Mouse (Mus musculus): Measurements from ENCODE around the gene Gm17662. TPM values are rescaled to one million over a fixed set of nuclear protein-coding genes. Genes with fewer than 3 reads are reported as not detected.

The Gm17662 gene
- polyA plus RNA-seq, 1 experiment: not detected

DNA sequence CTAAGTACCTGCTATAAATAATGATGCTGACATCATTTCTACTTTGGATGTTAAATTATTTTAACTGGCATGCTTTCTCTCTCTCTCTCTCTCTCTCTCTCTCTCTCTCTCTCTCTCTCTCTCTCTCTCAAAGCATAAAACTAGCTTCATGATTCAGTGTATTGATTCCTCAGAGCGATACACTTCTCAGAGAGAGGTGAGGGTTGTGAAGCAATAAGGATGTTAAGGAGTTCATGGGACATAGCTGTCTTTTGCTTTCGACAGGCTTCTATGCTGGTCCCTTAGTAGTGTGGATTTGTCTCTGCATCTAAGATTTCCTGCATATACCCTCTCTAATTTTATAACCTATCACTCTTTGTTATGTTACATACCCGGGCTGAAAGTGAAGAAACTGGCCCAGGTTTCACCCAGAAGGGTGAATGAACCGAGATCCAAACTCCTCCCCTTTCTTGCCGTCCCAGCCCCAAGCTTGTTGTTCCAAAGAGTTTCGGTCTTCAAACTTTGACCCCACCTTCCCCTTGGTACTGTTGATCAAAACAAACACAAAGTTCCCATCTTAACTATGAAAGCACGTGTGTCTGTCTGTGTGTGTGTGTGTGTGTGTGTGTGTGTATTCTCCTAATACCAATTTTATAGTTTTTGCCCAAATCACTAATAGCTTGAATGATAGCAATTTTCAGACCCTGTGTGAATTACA, 32.6 kb upstream of the Gm17662 start:
- no peak overlapping the region for H3K27ac ChIP-seq (ENCODE audit: control insufficient read depth, insufficient read depth, low read depth, low read length, poor library complexity)
- WGBS: 71% methylated on average over 7 of the region's 7 CpGs
- H3K4me3 ChIP-seq (replicated peaks; ENCODE audit: control insufficient read depth, low read depth, low read length): no peak overlapping the region
- no peak for TF ChIP-seq CTCF (IDR thresholded peaks at IDR 0.05; ENCODE audit: control insufficient read depth, insufficient read depth, low read length)
- no peak for TF ChIP-seq POLR2A (IDR thresholded peaks at IDR 0.05; ENCODE audit: borderline replicate concordance, control insufficient read depth, low read depth, low read length)
- H3K4me1 ChIP-seq (ENCODE audit: control insufficient read depth, insufficient read depth, low read length): no peaks in the 10 kb centered on the region

GRCm38 (mm10) chr4:104828939-104829338, 28.2 kb upstream of the Gm17662 start:
- no peak overlapping the region for H3K27ac ChIP-seq (ENCODE audit: control insufficient read depth, insufficient read depth, low read depth, low read length, poor library complexity)
- H3K4me1 ChIP-seq (ENCODE audit: control insufficient read depth, insufficient read depth, low read length): no peaks in the 10 kb centered on the region
- 78% methylated on average over 5 of the region's 5 CpGs for WGBS
- H3K4me3 ChIP-seq (replicated peaks; ENCODE audit: control insufficient read depth, low read depth, low read length): no peak overlapping the region
- no peak for TF ChIP-seq POLR2A (IDR thresholded peaks at IDR 0.05; ENCODE audit: borderline replicate concordance, control insufficient read depth, low read depth, low read length)
- TF ChIP-seq CTCF (IDR thresholded peaks at IDR 0.05; ENCODE audit: control insufficient read depth, insufficient read depth, low read length): no peak

DNA sequence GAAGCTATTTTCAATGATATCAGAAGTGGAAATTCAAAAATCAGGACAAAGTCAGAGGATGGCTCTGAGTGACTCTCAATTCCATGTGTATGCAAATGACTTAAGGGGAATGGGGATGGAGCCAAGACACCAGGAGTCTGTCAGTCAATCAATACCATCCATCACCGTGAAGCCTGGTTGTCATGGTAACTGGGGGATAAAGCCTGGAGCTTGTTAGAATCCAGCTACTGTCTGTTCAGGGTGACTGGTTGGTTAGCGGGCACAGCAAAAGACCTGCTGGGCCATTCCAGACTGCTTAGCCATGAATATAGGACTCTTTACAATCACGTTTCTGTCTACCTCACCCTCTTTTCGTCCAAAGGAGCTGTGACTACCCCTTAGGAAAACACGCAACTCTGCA, 22.0 kb upstream of the Gm17662 start:
- H3K4me3 ChIP-seq (replicated peaks; ENCODE audit: control insufficient read depth, low read depth, low read length): no peak overlapping the region
- no peak for TF ChIP-seq CTCF (IDR thresholded peaks at IDR 0.05; ENCODE audit: control insufficient read depth, insufficient read depth, low read length)
- no peak for TF ChIP-seq POLR2A (IDR thresholded peaks at IDR 0.05; ENCODE audit: borderline replicate concordance, control insufficient read depth, low read depth, low read length)
- 69% methylated on average over 5 of the region's 5 CpGs for WGBS
- H3K4me1 ChIP-seq (ENCODE audit: control insufficient read depth, insufficient read depth, low read length): no peaks in the 10 kb centered on the region
- no peak overlapping the region for H3K27ac ChIP-seq (ENCODE audit: control insufficient read depth, insufficient read depth, low read depth, low read length, poor library complexity)

DNA sequence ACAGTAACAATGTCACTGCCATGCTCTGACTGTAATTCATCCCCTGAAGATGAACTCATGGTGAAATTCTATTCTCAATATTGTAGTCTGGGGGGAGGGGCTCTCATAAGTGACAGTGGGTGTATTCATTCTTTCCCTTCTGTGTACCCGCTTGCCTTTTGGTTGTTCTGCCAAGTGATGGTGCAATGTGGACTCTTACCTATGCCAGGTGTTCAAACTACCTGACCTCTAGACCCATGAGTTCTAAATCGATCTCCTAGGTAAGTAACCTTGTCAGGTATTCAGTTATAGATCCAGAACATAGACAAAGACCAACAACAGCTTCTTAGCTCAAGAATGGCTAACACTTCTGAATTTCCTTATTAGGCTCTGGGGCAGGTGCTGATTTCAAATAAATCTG, 18.8 kb upstream of the Gm17662 start:
- TF ChIP-seq CTCF (IDR thresholded peaks at IDR 0.05; ENCODE audit: control insufficient read depth, insufficient read depth, low read length): no peak
- no peak for TF ChIP-seq POLR2A (IDR thresholded peaks at IDR 0.05; ENCODE audit: borderline replicate concordance, control insufficient read depth, low read depth, low read length)
- no peak overlapping the region for H3K4me3 ChIP-seq (replicated peaks; ENCODE audit: control insufficient read depth, low read depth, low read length)
- H3K4me1 ChIP-seq (ENCODE audit: control insufficient read depth, insufficient read depth, low read length): no peaks in the 10 kb centered on the region
- 61% methylated on average over 2 of the region's 2 CpGs for WGBS
- H3K27ac ChIP-seq (ENCODE audit: control insufficient read depth, insufficient read depth, low read depth, low read length, poor library complexity): no peak overlapping the region

GRCm38 (mm10) chr4:104842204-104842603, 14.9 kb upstream of the Gm17662 start:
- Histone ChIP-seq H3K4me3 (replicated peaks; ENCODE audit: control insufficient read depth, low read depth, low read length) (no peak overlapping the region), H3K27ac (ENCODE audit: control insufficient read depth, insufficient read depth, low read depth, low read length, poor library complexity) (no peak overlapping the region), H3K4me1 (ENCODE audit: control insufficient read depth, insufficient read depth, low read length) (no peaks in the 10 kb centered on the region)
- WGBS: 90% methylated on average over 5 of the region's 5 CpGs
- TF ChIP-seq CTCF (IDR thresholded peaks at IDR 0.05; ENCODE audit: control insufficient read depth, insufficient read depth, low read length): no peak
- no peak for TF ChIP-seq POLR2A (IDR thresholded peaks at IDR 0.05; ENCODE audit: borderline replicate concordance, control insufficient read depth, low read depth, low read length)

- no peak overlapping the region for H3K4me3 ChIP-seq (replicated peaks; ENCODE audit: control insufficient read depth, low read depth, low read length)
- H3K4me1 ChIP-seq (ENCODE audit: control insufficient read depth, insufficient read depth, low read length): no peaks in the 10 kb centered on the region
- WGBS: 67% methylated on average over 4 of the region's 4 CpGs
- H3K27ac ChIP-seq (ENCODE audit: control insufficient read depth, insufficient read depth, low read depth, low read length, poor library complexity): no peak overlapping the region
- TF ChIP-seq POLR2A (IDR thresholded peaks at IDR 0.05; ENCODE audit: borderline replicate concordance, control insufficient read depth, low read depth, low read length) (no peak), CTCF (IDR thresholded peaks at IDR 0.05; ENCODE audit: control insufficient read depth, insufficient read depth, low read length) (no peak)
Observed at GRCm38 (mm10) chr4:104843546-104843945, 13.6 kb upstream of the Gm17662 start.

DNA sequence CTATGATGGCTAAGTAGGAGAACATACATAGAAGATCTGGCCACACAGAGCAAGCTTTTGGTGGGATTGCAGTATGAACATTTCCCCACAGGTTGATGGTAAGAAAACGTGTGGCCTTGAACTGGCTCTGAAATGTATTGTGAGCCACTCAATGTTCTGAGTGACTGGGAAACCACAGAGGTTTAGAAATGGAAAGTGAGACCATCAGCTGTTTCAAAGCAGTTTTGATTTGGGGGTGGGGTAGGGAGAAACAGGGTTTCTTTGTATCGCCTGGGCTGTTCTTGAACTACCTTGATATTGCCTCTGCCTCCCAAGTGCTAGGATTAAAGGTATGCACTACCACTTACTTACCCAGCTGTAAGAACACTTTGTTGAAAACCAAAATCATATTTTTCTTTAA, 1.9 kb upstream of the Gm17662 start:
- Histone ChIP-seq H3K27ac (ENCODE audit: control insufficient read depth, insufficient read depth, low read depth, low read length, poor library complexity) (no peak overlapping the region), H3K4me3 (replicated peaks; ENCODE audit: control insufficient read depth, low read depth, low read length) (no peak overlapping the region), H3K4me1 (ENCODE audit: control insufficient read depth, insufficient read depth, low read length) (no peaks in the 10 kb centered on the region)
- 72% methylated on average over 2 of the region's 2 CpGs for WGBS
- TF ChIP-seq CTCF (IDR thresholded peaks at IDR 0.05; ENCODE audit: control insufficient read depth, insufficient read depth, low read length): no peak
- no peak for TF ChIP-seq POLR2A (IDR thresholded peaks at IDR 0.05; ENCODE audit: borderline replicate concordance, control insufficient read depth, low read depth, low read length)

DNA sequence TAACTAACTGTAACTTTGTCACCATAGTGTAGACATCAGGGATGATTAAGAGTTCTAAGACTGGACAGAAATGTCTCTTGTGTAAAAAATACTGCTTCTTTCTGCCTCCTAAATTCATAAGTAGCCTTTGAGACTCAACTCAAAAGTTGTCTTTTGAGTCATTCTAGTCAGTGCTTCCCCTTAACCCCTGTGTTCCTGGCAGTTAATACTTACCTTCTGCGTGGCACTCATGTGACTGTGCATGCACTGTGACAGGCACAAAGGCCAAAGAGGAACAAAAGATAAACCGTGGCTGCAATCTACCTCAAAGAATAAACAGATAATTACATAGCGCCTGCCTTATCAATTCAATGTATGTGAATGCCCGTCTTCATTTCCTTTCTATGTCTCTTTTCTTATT, 694 bp downstream of the Gm17662 start:
- TF ChIP-seq CTCF (IDR thresholded peaks at IDR 0.05; ENCODE audit: control insufficient read depth, insufficient read depth, low read length): no peak
- no peak for TF ChIP-seq POLR2A (IDR thresholded peaks at IDR 0.05; ENCODE audit: borderline replicate concordance, control insufficient read depth, low read depth, low read length)
- WGBS: 54% methylated on average over 4 of the region's 4 CpGs
- no peak overlapping the region for H3K4me3 ChIP-seq (replicated peaks; ENCODE audit: control insufficient read depth, low read depth, low read length)

DNA sequence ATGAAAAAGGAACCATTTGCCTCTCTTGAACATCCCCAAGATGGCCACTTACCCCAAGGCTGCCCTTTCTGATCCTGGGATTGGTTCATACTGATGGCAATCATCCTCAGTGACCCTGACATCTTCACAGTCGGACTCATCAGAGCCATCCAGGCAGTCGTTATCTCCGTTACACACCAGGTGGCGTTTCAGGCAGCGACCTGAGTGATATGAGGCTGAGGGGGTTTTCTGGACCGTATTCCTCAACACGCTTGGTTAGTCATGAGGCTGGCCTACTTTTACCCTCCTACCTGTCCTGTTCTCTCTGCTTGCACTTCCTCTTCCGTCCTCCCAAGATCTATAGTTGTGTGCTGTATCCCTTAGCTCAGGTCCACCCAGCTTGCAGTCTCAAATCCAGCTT, 4.1 kb downstream of the Gm17662 start:
- no peaks in the 10 kb centered on the region for H3K4me1 ChIP-seq (ENCODE audit: control insufficient read depth, insufficient read depth, low read length)
- TF ChIP-seq POLR2A (IDR thresholded peaks at IDR 0.05; ENCODE audit: borderline replicate concordance, control insufficient read depth, low read depth, low read length) (no peak), CTCF (IDR thresholded peaks at IDR 0.05; ENCODE audit: control insufficient read depth, insufficient read depth, low read length) (no peak)
- WGBS: 80% methylated on average over 8 of the region's 8 CpGs

More for the DNA sequence above, 694 bp downstream of the Gm17662 start:
- H3K4me1 ChIP-seq (ENCODE audit: control insufficient read depth, insufficient read depth, low read length): no peaks in the 10 kb centered on the region
- H3K27ac ChIP-seq (ENCODE audit: control insufficient read depth, insufficient read depth, low read depth, low read length, poor library complexity): no peak overlapping the region

More for the DNA sequence above, 4.1 kb downstream of the Gm17662 start:
- Histone ChIP-seq H3K4me3 (replicated peaks; ENCODE audit: control insufficient read depth, low read depth, low read length) (no peak overlapping the region), H3K27ac (ENCODE audit: control insufficient read depth, insufficient read depth, low read depth, low read length, poor library complexity) (no peak overlapping the region)

Measured in bone marrow, adult 2 months (tissue).